Mouse (Mus musculus): Measurements from ENCODE around the gene Ubxn10. TPM values are rescaled to one million over a fixed set of nuclear protein-coding genes. Genes with fewer than 3 reads are reported as not detected.

Ubxn10 gene
- polyA plus RNA-seq, 1 experiment, result 0.04 TPM

- H3K36me3 ChIP-seq (replicated peaks; ENCODE audit: low read length), result no peaks in the 10 kb centered on the region
- TF ChIP-seq FLI1 (IDR thresholded peaks at IDR 0.05; ENCODE audit: low read length) (no peak), GATA1 (IDR thresholded peaks at IDR 0.05; ENCODE audit: borderline replicate concordance, low read length) (no peak)
- H3K4me3 ChIP-seq (replicated peaks), result no peak overlapping the region
- peaks cover 12% of the 10 kb centered on the region for H3K9me3 ChIP-seq
- no peaks in the 10 kb centered on the region for H3K4me1 ChIP-seq
- H3K27me3 ChIP-seq (replicated peaks), result peaks cover 74% of the 10 kb centered on the region
Measured at GRCm38 (mm10) chr4:138706620-138707019, 30.3 kb downstream of the Ubxn10 start.

- Histone ChIP-seq H3K4me1 (no peaks in the 10 kb centered on the region), H3K4me3 (replicated peaks) (no peak overlapping the region), H3K36me3 (replicated peaks; ENCODE audit: low read length) (no peaks in the 10 kb centered on the region), H3K9me3 (peaks cover 12% of the 10 kb centered on the region), H3K27me3 (replicated peaks) (peaks cover 70% of the 10 kb centered on the region)
- no peak for TF ChIP-seq GATA1 (IDR thresholded peaks at IDR 0.05; ENCODE audit: borderline replicate concordance, low read length)
- no peak for TF ChIP-seq FLI1 (IDR thresholded peaks at IDR 0.05; ENCODE audit: low read length)
Measured at GRCm38 (mm10) chr4:138704169-138704568, 32.8 kb downstream of the Ubxn10 start.

- peaks cover 16% of the 10 kb centered on the region for H3K9me3 ChIP-seq
- peaks cover 68% of the 10 kb centered on the region for H3K27me3 ChIP-seq (replicated peaks)
- H3K36me3 ChIP-seq (replicated peaks; ENCODE audit: low read length), result no peaks in the 10 kb centered on the region
- no peaks in the 10 kb centered on the region for H3K4me1 ChIP-seq
- TF ChIP-seq GATA1 (IDR thresholded peaks at IDR 0.05; ENCODE audit: borderline replicate concordance, low read length) (no peak), FLI1 (IDR thresholded peaks at IDR 0.05; ENCODE audit: low read length) (no peak)
- H3K4me3 ChIP-seq (replicated peaks), result no peak overlapping the region
Measured at GRCm38 (mm10) chr4:138703591-138703990, 33.4 kb downstream of the Ubxn10 start.

- H3K36me3 ChIP-seq (replicated peaks; ENCODE audit: low read length), result no peaks in the 10 kb centered on the region
- H3K27me3 ChIP-seq (replicated peaks), result peaks cover 64% of the 10 kb centered on the region
- H3K4me1 ChIP-seq, result no peaks in the 10 kb centered on the region
- peaks cover 16% of the 10 kb centered on the region for H3K9me3 ChIP-seq
- TF ChIP-seq FLI1 (IDR thresholded peaks at IDR 0.05; ENCODE audit: low read length) (no peak), GATA1 (IDR thresholded peaks at IDR 0.05; ENCODE audit: borderline replicate concordance, low read length) (no peak)
- H3K4me3 ChIP-seq (replicated peaks), result no peak overlapping the region
Measured at GRCm38 (mm10) chr4:138702528-138702927, 34.4 kb downstream of the Ubxn10 start.

- Histone ChIP-seq H3K4me3 (replicated peaks) (no peak overlapping the region), H3K4me1 (no peaks in the 10 kb centered on the region), H3K36me3 (replicated peaks; ENCODE audit: low read length) (no peaks in the 10 kb centered on the region), H3K9me3 (peaks cover 13% of the 10 kb centered on the region), H3K27me3 (replicated peaks) (peaks cover 62% of the 10 kb centered on the region)
- TF ChIP-seq GATA1 (IDR thresholded peaks at IDR 0.05; ENCODE audit: borderline replicate concordance, low read length) (no peak), FLI1 (IDR thresholded peaks at IDR 0.05; ENCODE audit: low read length) (no peak)
Measured at GRCm38 (mm10) chr4:138702031-138702430, 34.9 kb downstream of the Ubxn10 start.

GRCm38 (mm10) chr4:138701111-138701510 is 35.9 kb downstream of the Ubxn10 start:
- Histone ChIP-seq H3K27me3 (replicated peaks) (peaks cover 60% of the 10 kb centered on the region), H3K4me1 (no peaks in the 10 kb centered on the region), H3K4me3 (replicated peaks) (no peak overlapping the region), H3K36me3 (replicated peaks; ENCODE audit: low read length) (no peaks in the 10 kb centered on the region), H3K9me3 (peaks cover 3% of the 10 kb centered on the region)
- TF ChIP-seq GATA1 (IDR thresholded peaks at IDR 0.05; ENCODE audit: borderline replicate concordance, low read length), result no peak
- no peak for TF ChIP-seq FLI1 (IDR thresholded peaks at IDR 0.05; ENCODE audit: low read length)

- TF ChIP-seq FLI1 (IDR thresholded peaks at IDR 0.05; ENCODE audit: low read length) (no peak), GATA1 (IDR thresholded peaks at IDR 0.05; ENCODE audit: borderline replicate concordance, low read length) (no peak)
- no peaks in the 10 kb centered on the region for H3K36me3 ChIP-seq (replicated peaks; ENCODE audit: low read length)
- no peak overlapping the region for H3K4me3 ChIP-seq (replicated peaks)
- peaks cover 57% of the 10 kb centered on the region for H3K27me3 ChIP-seq (replicated peaks)
- H3K9me3 ChIP-seq, result peaks cover 3% of the 10 kb centered on the region
- H3K4me1 ChIP-seq, result no peaks in the 10 kb centered on the region
Measured at GRCm38 (mm10) chr4:138700184-138700982, 36.6 kb downstream of the Ubxn10 start.

GRCm38 (mm10) chr4:138698296-138698695 is 38.7 kb downstream of the Ubxn10 start:
- no peaks in the 10 kb centered on the region for H3K36me3 ChIP-seq (replicated peaks; ENCODE audit: low read length)
- TF ChIP-seq GATA1 (IDR thresholded peaks at IDR 0.05; ENCODE audit: borderline replicate concordance, low read length) (no peak), FLI1 (IDR thresholded peaks at IDR 0.05; ENCODE audit: low read length) (no peak)
- H3K9me3 ChIP-seq, result peaks cover 3% of the 10 kb centered on the region
- H3K4me1 ChIP-seq, result no peaks in the 10 kb centered on the region
- no peak overlapping the region for H3K4me3 ChIP-seq (replicated peaks)
- H3K27me3 ChIP-seq (replicated peaks), result peaks cover 62% of the 10 kb centered on the region

GRCm38 (mm10) chr4:138697166-138697860 is 39.7 kb downstream of the Ubxn10 start:
- peaks cover 60% of the 10 kb centered on the region for H3K27me3 ChIP-seq (replicated peaks)
- H3K4me3 ChIP-seq (replicated peaks), result no peak overlapping the region
- H3K36me3 ChIP-seq (replicated peaks; ENCODE audit: low read length), result no peaks in the 10 kb centered on the region
- no peaks in the 10 kb centered on the region for H3K4me1 ChIP-seq
- TF ChIP-seq FLI1 (IDR thresholded peaks at IDR 0.05; ENCODE audit: low read length) (no peak), GATA1 (IDR thresholded peaks at IDR 0.05; ENCODE audit: borderline replicate concordance, low read length) (no peak)
- peaks cover 3% of the 10 kb centered on the region for H3K9me3 ChIP-seq

GRCm38 (mm10) chr4:138696720-138697119 is 40.2 kb downstream of the Ubxn10 start:
- Histone ChIP-seq H3K9me3 (peaks cover 3% of the 10 kb centered on the region), H3K36me3 (replicated peaks; ENCODE audit: low read length) (no peaks in the 10 kb centered on the region), H3K4me1 (no peaks in the 10 kb centered on the region), H3K4me3 (replicated peaks) (no peak overlapping the region), H3K27me3 (replicated peaks) (peaks cover 64% of the 10 kb centered on the region)
- TF ChIP-seq GATA1 (IDR thresholded peaks at IDR 0.05; ENCODE audit: borderline replicate concordance, low read length) (no peak), FLI1 (IDR thresholded peaks at IDR 0.05; ENCODE audit: low read length) (no peak)
